Mouse (Mus musculus): ENCODE results near the gene Nupr1.

The Nupr1 gene

DNA sequence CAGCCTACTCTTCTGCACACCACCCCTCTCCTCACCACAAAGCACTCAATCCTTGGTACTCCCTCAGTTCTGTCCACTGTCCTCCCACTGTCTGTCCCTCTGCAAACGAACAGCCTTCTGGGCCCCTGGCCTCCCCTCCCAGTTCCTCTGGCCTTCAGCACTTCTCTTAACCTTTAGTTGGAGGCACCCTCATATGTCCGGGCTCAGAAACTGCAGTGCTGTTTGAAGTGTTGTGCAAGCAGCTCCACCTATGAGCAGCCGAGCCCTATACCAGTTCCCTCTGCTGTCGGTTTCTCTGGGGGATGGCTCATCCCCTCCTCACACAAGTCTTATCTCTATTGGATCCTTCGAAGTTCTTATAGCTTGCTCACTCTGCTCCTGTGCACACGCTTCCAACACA lies 34.2 kb downstream of the Nupr1 start:
- no peak for DNase-seq (ENCODE audit: low spot score)

DNA sequence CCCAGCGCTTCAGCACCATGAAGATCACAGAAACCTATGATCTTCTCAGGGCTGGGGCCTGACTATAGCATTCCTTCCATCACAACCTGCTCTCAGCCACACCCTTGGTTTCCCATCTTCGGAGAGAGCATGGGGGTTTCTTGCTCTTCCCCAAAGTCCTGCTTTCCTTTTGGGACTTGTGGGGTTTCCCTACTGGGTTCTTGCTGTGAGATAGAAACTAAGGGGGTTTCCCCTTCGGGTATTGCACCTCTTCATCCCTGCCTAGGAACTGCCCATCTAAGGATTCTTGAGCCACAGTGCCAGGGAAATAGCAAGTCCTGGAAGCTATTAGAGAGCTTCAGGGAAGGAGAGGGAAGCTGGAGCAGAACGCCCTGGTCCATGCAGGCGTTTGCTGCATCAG lies 34.8 kb downstream of the Nupr1 start:
- DNase-seq (ENCODE audit: low spot score) = no peak

- no peak for DNase-seq (ENCODE audit: low spot score)
Measured at GRCm38 (mm10) chr7:126594862-126595561, 35.6 kb downstream of the Nupr1 start, which contains the start of gene Il27. TSS of gene Il27 (minus strand) at chr7:126594941.

GRCm38 (mm10) chr7:126587779-126588178 lies 42.9 kb downstream of the Nupr1 start:
- DNase-seq (ENCODE audit: low spot score) = peak; percentile 58

DNA sequence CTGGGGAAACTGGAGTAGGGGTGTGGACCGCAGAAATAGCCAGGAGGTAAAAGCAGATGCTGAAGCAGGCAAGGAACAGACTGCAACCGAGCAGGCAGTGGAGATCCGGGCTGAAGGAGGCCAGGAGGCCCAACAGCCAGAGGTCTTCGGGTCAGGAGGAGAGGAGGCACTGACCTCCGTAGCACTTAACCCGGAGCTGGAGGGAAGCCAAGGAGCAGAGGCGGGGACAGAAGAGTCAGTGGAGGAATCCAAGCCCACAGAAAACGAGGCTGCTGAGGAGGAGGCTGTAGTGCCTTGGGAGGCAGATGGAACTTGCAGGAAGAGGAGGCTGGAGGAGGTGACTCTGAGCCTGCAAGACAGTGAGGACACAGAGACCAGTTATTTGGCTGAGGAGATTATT lies 43.8 kb downstream of the Nupr1 start:
- DNase-seq (ENCODE audit: low spot score) = peak; percentile 45

- DNase-seq (ENCODE audit: low spot score) = no peak
Measured at GRCm38 (mm10) chr7:126585717-126586116, 44.9 kb downstream of the Nupr1 start, which contains the start of gene Cln3. TSS of gene Cln3 (minus strand) at chr7:126585817.

GRCm38 (mm10) chr7:126584506-126584977 lies 46.1 kb downstream of the Nupr1 start, which contains the start of gene Apobr:
TSS of gene Apobr (plus strand) at chr7:126584942.
- no peak for DNase-seq (ENCODE audit: low spot score)

DNA sequence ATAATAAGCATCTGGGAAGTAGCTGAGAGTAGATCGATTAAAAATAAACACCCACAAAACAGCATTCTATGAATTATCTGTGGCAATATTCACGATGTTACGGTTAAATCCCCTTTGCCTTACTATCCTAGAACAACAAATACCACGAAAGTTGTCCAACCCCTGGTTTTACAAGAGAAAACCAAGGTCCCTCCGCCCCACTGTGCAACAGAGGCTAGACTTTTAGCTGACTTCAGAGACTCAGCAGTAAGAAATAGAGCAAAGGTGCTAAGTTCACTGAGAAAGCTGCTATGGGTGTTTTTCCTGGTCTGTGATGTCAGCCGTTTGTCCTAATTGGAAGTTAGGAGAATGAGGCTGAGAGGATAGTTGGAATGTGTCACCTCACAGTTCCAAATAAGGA lies 46.9 kb downstream of the Nupr1 start:
- DNase-seq (ENCODE audit: low spot score) = no peak

DNA sequence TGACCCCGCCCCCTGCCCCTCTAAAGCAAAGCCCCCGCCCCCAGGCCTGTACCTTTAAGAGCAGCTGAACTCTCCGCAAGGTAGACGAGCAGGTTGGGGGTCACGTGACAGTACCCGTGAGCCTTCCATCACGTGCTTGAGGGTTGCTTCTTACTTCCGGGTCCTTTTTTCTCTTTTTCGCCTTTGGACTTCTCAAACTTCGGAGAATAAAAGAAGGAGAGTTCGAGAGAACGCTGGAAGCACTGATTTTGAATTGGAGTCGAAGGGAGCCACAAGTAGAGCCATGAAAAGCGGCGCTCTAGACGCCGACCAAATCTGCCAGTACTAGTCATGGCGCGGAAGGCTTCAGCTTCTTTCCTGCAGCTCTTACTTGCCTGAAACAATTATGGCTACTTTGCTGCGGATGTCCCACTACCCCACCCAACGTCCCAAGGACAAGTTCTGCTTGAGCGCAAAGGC lies 47.4 kb downstream of the Nupr1 start:
- DNase-seq (ENCODE audit: low spot score) = peak; percentile 91

DNA sequence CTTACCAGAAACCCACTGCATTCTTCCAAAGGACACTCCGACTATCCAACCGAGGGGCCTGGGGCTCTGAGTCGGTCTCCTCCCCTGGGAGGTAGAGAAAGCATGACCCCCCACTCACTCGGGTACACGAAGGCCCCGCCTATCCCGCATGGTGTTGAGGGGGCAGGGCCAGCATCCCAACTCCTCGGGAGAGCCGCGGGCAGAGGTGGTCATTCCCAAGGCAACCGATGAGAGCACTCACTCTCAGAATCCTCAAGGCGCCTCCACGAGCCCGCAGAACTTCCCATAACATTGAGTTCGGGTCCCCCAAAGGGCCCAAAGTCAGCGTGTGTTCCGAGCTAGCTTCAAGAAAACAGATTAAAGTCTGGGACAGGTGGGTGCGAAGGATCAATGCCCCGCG lies 47.9 kb downstream of the Nupr1 start:
- DNase-seq (ENCODE audit: low spot score) = peak; percentile 66

- peak; percentile 50 for DNase-seq (ENCODE audit: low spot score)
Measured at GRCm38 (mm10) chr7:126581661-126582060, 49.0 kb downstream of the Nupr1 start.

GRCm38 (mm10) chr7:126579172-126579571 lies 51.5 kb downstream of the Nupr1 start:
- no peak for DNase-seq (ENCODE audit: low spot score)

- DNase-seq (ENCODE audit: low spot score) = peak; percentile 48
Measured at GRCm38 (mm10) chr7:126576946-126577345, 53.7 kb downstream of the Nupr1 start.
